Mouse (Mus musculus) lung, postnatal 10 days (tissue): ENCODE data around the gene Arpc3.

ENCODE experiments used
- DNase-seq: peaks from one replicate; pipeline ENCODE4 v3.0.0; 2021

Gene Arpc3

GRCm38 (mm10) chr5:122400628-122401302, 9.1 kb downstream of the Arpc3 start:
- peak; percentile 71 for DNase-seq

GRCm38 (mm10) chr5:122401303-122401640, 9.6 kb downstream of the Arpc3 start:
- DNase-seq, result peak; percentile 77

- no peak for DNase-seq
Measured at GRCm38 (mm10) chr5:122402160-122402559, 10.5 kb downstream of the Arpc3 start.

GRCm38 (mm10) chr5:122402772-122403171, 11.1 kb downstream of the Arpc3 start:
- peak; percentile 74 for DNase-seq

- no peak for DNase-seq
Measured at GRCm38 (mm10) chr5:122403362-122403761, 11.7 kb downstream of the Arpc3 start.

GRCm38 (mm10) chr5:122405537-122405936, 13.9 kb downstream of the Arpc3 start:
- no peak for DNase-seq

- DNase-seq, result peak; percentile 34
Measured at GRCm38 (mm10) chr5:122409692-122410645, 18.3 kb downstream of the Arpc3 start.

GRCm38 (mm10) chr5:122411892-122412291, 20.2 kb downstream of the Arpc3 start:
- peak; percentile 11 for DNase-seq

GRCm38 (mm10) chr5:122412826-122413225, 21.1 kb downstream of the Arpc3 start:
- DNase-seq, result peak; percentile 71

GRCm38 (mm10) chr5:122414351-122414750, 22.7 kb downstream of the Arpc3 start:
- DNase-seq, result no peak

GRCm38 (mm10) chr5:122415465-122415864, 23.8 kb downstream of the Arpc3 start:
- DNase-seq, result no peak

- peak; percentile 11 for DNase-seq
Measured at GRCm38 (mm10) chr5:122420676-122421075, 29.0 kb downstream of the Arpc3 start.

- DNase-seq, result no peak
Measured at GRCm38 (mm10) chr5:122421271-122422068, 29.8 kb downstream of the Arpc3 start, which contains the start of gene Anapc7. Gene Anapc7 (plus strand): TSS chr5:122421693.

GRCm38 (mm10) chr5:122422071-122422964, 30.6 kb downstream of the Arpc3 start:
- peak; percentile 94 for DNase-seq

GRCm38 (mm10) chr5:122423083-122423482, 31.4 kb downstream of the Arpc3 start:
- DNase-seq, result no peak

- DNase-seq, result no peak
Measured at GRCm38 (mm10) chr5:122425550-122425949, 33.9 kb downstream of the Arpc3 start.

GRCm38 (mm10) chr5:122430036-122430775, 38.5 kb downstream of the Arpc3 start:
- no peak for DNase-seq

GRCm38 (mm10) chr5:122431221-122431620, 39.5 kb downstream of the Arpc3 start:
- no peak for DNase-seq

GRCm38 (mm10) chr5:122434541-122434940, 42.9 kb downstream of the Arpc3 start:
- DNase-seq, result no peak

- DNase-seq, result peak; percentile 69
Measured at GRCm38 (mm10) chr5:122439400-122440094, 47.9 kb downstream of the Arpc3 start.
